Mouse (Mus musculus): ENCODE measurements around the gene Dynll2. TPM values are rescaled to one million over a fixed set of nuclear protein-coding genes. Genes with fewer than 3 reads are reported as not detected.
"Not testable (repeated sequence)": the region's sequence is repeated elsewhere in the genome, so short reads cannot be mapped to it uniquely, and the experiment has no call there.

The Dynll2 gene
- polyA plus RNA-seq, 1 experiment from 2014 or later, result 6.0 TPM

- not testable (repeated sequence) for ATAC-seq (ENCODE audit: low read depth); H3K9ac ChIP-seq (ENCODE audit: low read depth, low read length); H3K4me3 ChIP-seq (ENCODE audit: low read depth, low read length); H3K27me3 ChIP-seq (ENCODE audit: control insufficient read depth, insufficient read depth, low read depth, low read length); H3K4me1 ChIP-seq (ENCODE audit: control insufficient read depth, low read depth, low read length); H3K9me3 ChIP-seq (replicated peaks; ENCODE audit: control insufficient read depth, low read length); H3K4me2 ChIP-seq (ENCODE audit: low read depth, low read length); H3K27ac ChIP-seq (ENCODE audit: low read length)
- H3K36me3 ChIP-seq (ENCODE audit: control insufficient read depth, insufficient read depth), result peaks cover 16% of the 10 kb centered on the region
- WGBS (ENCODE audit: insufficient replicate concordance), result 67% methylated on average over 8 of the region's 8 CpGs
These were observed 10.3 kb downstream of the Dynll2 start for GRCm38 (mm10) chr11:87977021-87977420.

GRCm38 (mm10) chr11:87974477-87975181, 12.7 kb downstream of the Dynll2 start:
- no peak for ATAC-seq (ENCODE audit: low read depth)
- H3K9ac ChIP-seq (ENCODE audit: low read depth, low read length), result no peak overlapping the region
- 14% methylated on average over 11 of the region's 11 CpGs for WGBS (ENCODE audit: insufficient replicate concordance)
- no peaks in the 10 kb centered on the region for H3K4me1 ChIP-seq (ENCODE audit: control insufficient read depth, low read depth, low read length)
- H3K27ac ChIP-seq (ENCODE audit: low read length), result no peak overlapping the region
- no peak overlapping the region for H3K4me2 ChIP-seq (ENCODE audit: low read depth, low read length)
- H3K36me3 ChIP-seq (ENCODE audit: control insufficient read depth, insufficient read depth), result no peaks in the 10 kb centered on the region
- no peaks in the 10 kb centered on the region for H3K27me3 ChIP-seq (ENCODE audit: control insufficient read depth, insufficient read depth, low read depth, low read length)
- H3K9me3 ChIP-seq (replicated peaks; ENCODE audit: control insufficient read depth, low read length), result no peaks in the 10 kb centered on the region
- no peak overlapping the region for H3K4me3 ChIP-seq (ENCODE audit: low read depth, low read length)

DNA sequence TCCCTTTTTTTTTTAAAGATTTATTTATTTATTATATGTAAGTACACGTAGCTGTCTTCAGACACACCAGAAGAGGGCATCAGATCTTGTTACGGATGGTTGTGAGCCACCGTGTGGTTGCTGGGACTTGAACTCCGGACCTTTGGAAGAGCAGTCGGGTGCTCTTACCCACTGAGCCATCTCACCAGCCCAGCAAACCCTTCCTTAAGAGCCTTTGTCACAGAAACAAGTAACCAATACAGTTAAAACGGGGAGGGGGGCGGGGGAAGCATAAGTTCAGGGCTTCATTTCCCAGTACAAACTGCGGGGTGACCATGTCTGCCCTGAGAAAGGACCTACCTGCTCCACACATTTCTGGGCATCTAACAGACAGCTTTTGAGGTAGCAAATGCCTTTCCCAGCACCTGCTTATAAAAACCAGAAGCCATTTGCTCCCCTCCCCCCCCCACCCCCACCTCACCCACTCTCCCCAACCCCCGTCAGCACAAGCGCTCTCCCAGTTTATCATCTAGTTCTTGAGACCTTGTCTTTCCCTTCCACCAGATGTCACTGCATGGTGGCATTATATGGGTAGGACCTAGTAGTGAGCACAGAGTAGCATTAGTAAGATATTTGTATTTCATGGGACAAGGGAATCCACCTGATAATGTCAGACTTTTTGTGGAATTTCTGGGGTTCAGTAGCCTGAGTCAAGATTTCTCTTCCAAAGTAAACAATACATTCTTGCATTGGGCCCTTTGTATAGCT, 13.6 kb downstream of the Dynll2 start:
- ATAC-seq (ENCODE audit: low read depth), result no peak
- Histone ChIP-seq H3K9me3 (replicated peaks; ENCODE audit: control insufficient read depth, low read length) (no peaks in the 10 kb centered on the region), H3K9ac (ENCODE audit: low read depth, low read length) (no peak overlapping the region), H3K4me2 (ENCODE audit: low read depth, low read length) (no peak overlapping the region), H3K27ac (ENCODE audit: low read length) (no peak overlapping the region), H3K4me1 (ENCODE audit: control insufficient read depth, low read depth, low read length) (no peaks in the 10 kb centered on the region), H3K36me3 (ENCODE audit: control insufficient read depth, insufficient read depth) (no peaks in the 10 kb centered on the region), H3K27me3 (ENCODE audit: control insufficient read depth, insufficient read depth, low read depth, low read length) (no peaks in the 10 kb centered on the region), H3K4me3 (ENCODE audit: low read depth, low read length) (no peak overlapping the region)
- WGBS (ENCODE audit: insufficient replicate concordance), result 34% methylated on average over 10 of the region's 10 CpGs

- H3K27ac ChIP-seq (ENCODE audit: low read length), result no peak overlapping the region
- peaks cover 2% of the 10 kb centered on the region; the same call in 1 of the 2 replicates for H3K4me1 ChIP-seq (ENCODE audit: control insufficient read depth, low read depth, low read length)
- H3K9ac ChIP-seq (ENCODE audit: low read depth, low read length), result no peak overlapping the region
- no peaks in the 10 kb centered on the region for H3K9me3 ChIP-seq (replicated peaks; ENCODE audit: control insufficient read depth, low read length)
- no peaks in the 10 kb centered on the region for H3K27me3 ChIP-seq (ENCODE audit: control insufficient read depth, insufficient read depth, low read depth, low read length)
- H3K36me3 ChIP-seq (ENCODE audit: control insufficient read depth, insufficient read depth), result no peaks in the 10 kb centered on the region
- WGBS (ENCODE audit: insufficient replicate concordance), result 55% methylated on average over 6 of the region's 6 CpGs
- no peak overlapping the region for H3K4me2 ChIP-seq (ENCODE audit: low read depth, low read length)
- ATAC-seq (ENCODE audit: low read depth), result no peak
- H3K4me3 ChIP-seq (ENCODE audit: low read depth, low read length), result no peak overlapping the region
These were observed 14.5 kb downstream of the Dynll2 start for GRCm38 (mm10) chr11:87972829-87973228.

DNA sequence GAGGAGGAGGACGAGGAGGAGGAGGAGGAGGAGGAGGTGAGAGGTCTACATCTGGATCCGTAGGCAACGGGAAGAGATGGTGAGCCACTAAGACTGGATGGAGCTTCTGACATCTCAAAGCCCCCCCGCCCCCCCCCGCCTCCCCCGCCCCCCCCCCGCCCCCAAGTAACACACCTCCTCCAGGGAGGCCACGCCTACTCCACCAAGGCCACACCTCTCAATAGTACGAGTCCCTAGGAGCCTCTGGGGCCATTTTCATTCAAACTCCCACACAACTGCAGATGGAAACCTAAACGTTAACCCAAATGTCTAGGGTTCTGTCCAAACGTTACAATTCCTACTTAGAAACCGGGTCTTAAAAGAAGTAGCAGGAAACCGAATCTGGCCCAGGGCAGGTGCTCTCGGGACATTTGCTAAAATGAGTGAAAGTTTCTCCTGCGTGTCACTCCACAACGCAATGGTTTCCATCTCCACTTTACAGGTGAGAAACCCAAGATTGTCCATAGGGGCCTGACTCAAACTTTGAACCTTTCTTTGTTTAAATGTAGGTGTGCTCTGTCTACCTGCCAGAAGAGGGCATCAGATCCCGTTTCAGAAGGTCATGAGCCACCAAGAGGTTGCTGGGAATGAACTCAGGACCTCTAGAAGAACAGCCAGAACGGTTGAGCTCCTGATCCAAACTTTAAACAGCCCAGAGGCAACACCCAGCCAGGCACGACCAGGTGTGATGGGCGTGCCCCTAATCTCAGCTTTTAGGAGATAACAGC, 18.8 kb downstream of the Dynll2 start:
- H3K27ac ChIP-seq (ENCODE audit: low read length), result no peak overlapping the region
- peak overlapping the region; percentile 41; the same call in 1 of the 2 replicates for H3K4me2 ChIP-seq (ENCODE audit: low read depth, low read length)
- no peak overlapping the region for H3K9ac ChIP-seq (ENCODE audit: low read depth, low read length)
- 17% methylated on average over 12 of the region's 20 CpGs for WGBS (ENCODE audit: insufficient replicate concordance)
- no peaks in the 10 kb centered on the region for H3K27me3 ChIP-seq (ENCODE audit: control insufficient read depth, insufficient read depth, low read depth, low read length)
- no peaks in the 10 kb centered on the region for H3K36me3 ChIP-seq (ENCODE audit: control insufficient read depth, insufficient read depth)
- peaks cover 2% of the 10 kb centered on the region; the same call in 1 of the 2 replicates for H3K4me1 ChIP-seq (ENCODE audit: control insufficient read depth, low read depth, low read length)
- no peak overlapping the region for H3K4me3 ChIP-seq (ENCODE audit: low read depth, low read length)
- no peaks in the 10 kb centered on the region for H3K9me3 ChIP-seq (replicated peaks; ENCODE audit: control insufficient read depth, low read length)
- no peak for ATAC-seq (ENCODE audit: low read depth)

GRCm38 (mm10) chr11:87967692-87968289, 19.5 kb downstream of the Dynll2 start:
- peak overlapping the region; percentile 7 for H3K4me3 ChIP-seq (ENCODE audit: low read depth, low read length)
- ATAC-seq (ENCODE audit: low read depth), result 0 out of 2 replicates have a peak, but pooled peaks have one; percentile 11

GRCm38 (mm10) chr11:87966214-87966613, 21.1 kb downstream of the Dynll2 start:
- ATAC-seq (ENCODE audit: low read depth), result no peak
- H3K9ac ChIP-seq (ENCODE audit: low read depth, low read length), result no peak overlapping the region
- WGBS (ENCODE audit: insufficient replicate concordance), result 38% methylated on average over 10 of the region's 10 CpGs

More at GRCm38 (mm10) chr11:87967692-87968289, 19.5 kb downstream of the Dynll2 start:
- peaks cover 2% of the 10 kb centered on the region; the same call in 1 of the 2 replicates for H3K4me1 ChIP-seq (ENCODE audit: control insufficient read depth, low read depth, low read length)
- H3K9me3 ChIP-seq (replicated peaks; ENCODE audit: control insufficient read depth, low read length), result no peaks in the 10 kb centered on the region
- no peak overlapping the region for H3K27ac ChIP-seq (ENCODE audit: low read length)
- no peaks in the 10 kb centered on the region for H3K27me3 ChIP-seq (ENCODE audit: control insufficient read depth, insufficient read depth, low read depth, low read length)
- 2% methylated on average over 16 of the region's 17 CpGs for WGBS (ENCODE audit: insufficient replicate concordance)
- no peaks in the 10 kb centered on the region for H3K36me3 ChIP-seq (ENCODE audit: control insufficient read depth, insufficient read depth)
- no peak overlapping the region for H3K9ac ChIP-seq (ENCODE audit: low read depth, low read length)
- peak overlapping the region; percentile 41 for H3K4me2 ChIP-seq (ENCODE audit: low read depth, low read length)

GRCm38 (mm10) chr11:87965293-87965692, 22.0 kb downstream of the Dynll2 start:
- Histone ChIP-seq H3K4me3 (ENCODE audit: low read depth, low read length) (no peak overlapping the region), H3K36me3 (ENCODE audit: control insufficient read depth, insufficient read depth) (no peaks in the 10 kb centered on the region), H3K27me3 (ENCODE audit: control insufficient read depth, insufficient read depth, low read depth, low read length) (no peaks in the 10 kb centered on the region), H3K4me1 (ENCODE audit: control insufficient read depth, low read depth, low read length) (peaks cover 2% of the 10 kb centered on the region; the same call in 1 of the 2 replicates), H3K9ac (ENCODE audit: low read depth, low read length) (no peak overlapping the region), H3K4me2 (ENCODE audit: low read depth, low read length) (no peak overlapping the region), H3K9me3 (replicated peaks; ENCODE audit: control insufficient read depth, low read length) (no peaks in the 10 kb centered on the region), H3K27ac (ENCODE audit: low read length) (no peak overlapping the region)
- ATAC-seq (ENCODE audit: low read depth), result no peak
- 26% methylated on average over 3 of the region's 3 CpGs for WGBS (ENCODE audit: insufficient replicate concordance)

More at GRCm38 (mm10) chr11:87966214-87966613, 21.1 kb downstream of the Dynll2 start:
- Histone ChIP-seq H3K4me2 (ENCODE audit: low read depth, low read length) (no peak overlapping the region), H3K36me3 (ENCODE audit: control insufficient read depth, insufficient read depth) (no peaks in the 10 kb centered on the region), H3K27me3 (ENCODE audit: control insufficient read depth, insufficient read depth, low read depth, low read length) (no peaks in the 10 kb centered on the region), H3K27ac (ENCODE audit: low read length) (no peak overlapping the region), H3K9me3 (replicated peaks; ENCODE audit: control insufficient read depth, low read length) (no peaks in the 10 kb centered on the region), H3K4me1 (ENCODE audit: control insufficient read depth, low read depth, low read length) (peaks cover 2% of the 10 kb centered on the region; the same call in 1 of the 2 replicates), H3K4me3 (ENCODE audit: low read depth, low read length) (no peak overlapping the region)

Data from liver, embryonic 16.5 days (tissue).